Mouse (Mus musculus): ENCODE measurements around the gene Rps27l.

The Rps27l gene

GRCm38 (mm10) chr9:66982085-66982484 is 36.2 kb downstream of the Rps27l start:
- DNase-seq (ENCODE audit: low read depth): no peak

DNA sequence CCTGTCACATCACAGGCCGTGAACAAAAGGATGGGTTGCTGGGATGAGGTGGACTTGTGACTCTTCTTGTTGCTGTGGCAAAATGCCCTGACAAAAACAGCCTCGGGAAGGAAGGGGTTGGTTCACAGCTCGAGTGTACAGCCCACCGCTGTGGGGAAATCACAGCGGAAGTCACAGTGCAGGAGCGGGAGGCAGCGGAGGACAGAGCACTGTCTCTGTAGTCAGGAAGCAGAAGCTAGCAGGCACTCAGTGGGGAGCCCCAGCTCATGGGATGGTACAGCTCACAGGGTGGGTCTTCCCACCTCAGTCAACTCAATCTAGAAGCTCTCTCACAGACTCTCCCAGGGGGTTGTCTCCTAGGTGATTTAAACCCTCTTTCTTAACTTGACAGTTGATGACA is 39.5 kb downstream of the Rps27l start:
- DNase-seq (ENCODE audit: low read depth): peak; percentile 58

GRCm38 (mm10) chr9:66988198-66988887 is 42.5 kb downstream of the Rps27l start:
- no peak for DNase-seq (ENCODE audit: low read depth)

DNA sequence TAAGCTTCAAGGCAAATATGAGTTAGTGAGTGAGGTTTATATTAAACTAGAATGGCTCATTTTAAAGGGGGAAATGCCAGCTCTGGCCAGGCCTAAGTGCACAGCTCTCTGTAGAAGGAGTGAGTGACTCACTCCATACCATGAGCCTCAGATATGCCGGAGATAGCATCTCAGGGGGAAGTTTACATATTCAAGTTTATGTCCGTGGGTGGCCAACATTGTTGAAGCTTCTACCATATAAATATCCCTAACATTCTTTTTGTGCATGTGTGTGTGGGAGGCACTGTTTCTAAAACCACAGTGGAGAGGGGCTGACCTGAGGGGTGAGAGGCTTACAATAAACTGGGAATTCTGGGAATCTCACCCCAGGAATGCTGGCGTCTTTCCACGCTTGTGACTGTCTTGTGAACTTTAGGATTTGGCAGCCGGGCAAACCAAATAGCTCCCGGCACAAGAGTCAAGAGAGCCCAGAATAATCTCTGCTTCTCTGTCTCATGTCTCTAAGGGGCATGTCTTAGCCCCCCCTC is 43.1 kb downstream of the Rps27l start:
- peak; percentile 56 for DNase-seq (ENCODE audit: low read depth)

DNA sequence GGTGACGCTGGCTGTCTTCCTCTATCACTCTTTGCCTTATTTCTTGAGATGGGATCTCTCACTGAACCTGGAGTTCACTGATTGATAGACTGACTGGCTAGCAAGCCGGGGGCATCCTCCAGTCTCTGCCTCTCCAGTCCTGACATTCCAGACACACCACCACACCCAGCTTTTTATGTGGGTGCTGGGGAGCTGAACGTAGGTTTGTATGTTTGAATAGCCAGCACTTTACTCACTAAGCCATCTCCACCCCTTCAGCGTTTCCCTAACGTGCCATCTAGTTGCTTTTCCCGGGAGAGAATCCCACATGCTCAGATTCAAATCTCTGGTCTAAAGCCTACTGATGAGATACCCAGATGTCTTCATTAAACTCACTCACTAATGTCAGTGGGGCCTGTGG is 43.7 kb downstream of the Rps27l start:
- DNase-seq (ENCODE audit: low read depth): no peak

- DNase-seq (ENCODE audit: low read depth): peak; percentile 72
Observed at GRCm38 (mm10) chr9:66990046-66990445, 44.2 kb downstream of the Rps27l start.

- DNase-seq (ENCODE audit: low read depth): peak; percentile 43
Observed at GRCm38 (mm10) chr9:66991021-66991749, 45.3 kb downstream of the Rps27l start.

GRCm38 (mm10) chr9:66991750-66992410 is 46.0 kb downstream of the Rps27l start:
- DNase-seq (ENCODE audit: low read depth): no peak
